Mouse (Mus musculus): ENCODE data around the gene Abcc1.

The Abcc1 gene

DNA sequence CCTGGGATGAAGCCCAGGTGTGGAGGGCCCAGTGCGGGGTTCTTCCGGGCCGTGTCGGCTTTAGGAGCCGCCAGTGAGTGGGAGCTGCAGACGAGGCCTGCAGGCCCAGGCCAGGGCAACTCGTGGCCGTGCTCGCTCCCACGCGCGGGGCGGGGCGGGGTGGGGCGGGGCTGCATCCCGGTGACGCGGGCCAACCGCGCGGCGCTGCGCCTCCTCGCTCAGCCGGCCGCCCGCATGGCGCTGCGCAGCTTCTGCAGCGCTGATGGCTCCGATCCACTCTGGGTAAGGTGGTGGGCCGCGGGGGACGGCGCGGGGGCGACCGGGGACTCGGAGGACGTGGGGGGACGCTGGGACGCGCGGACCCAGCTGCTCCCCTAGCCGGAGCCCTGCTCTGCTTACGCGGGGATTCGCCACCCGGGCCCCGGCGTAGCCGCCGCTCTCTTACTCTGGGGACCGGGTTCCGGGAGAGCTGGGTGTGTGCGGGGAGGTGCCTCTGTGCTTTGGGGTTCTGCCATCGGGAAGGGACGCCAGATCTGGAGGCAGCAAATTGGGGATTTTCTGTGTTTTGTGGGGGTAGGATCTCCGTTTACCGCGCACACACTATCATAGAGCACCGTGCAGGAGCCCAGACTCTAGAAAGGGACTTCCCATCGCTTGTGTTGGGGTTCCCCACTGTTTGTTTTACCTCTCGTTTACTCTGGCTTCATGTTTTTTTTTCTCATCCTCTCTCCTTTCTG lies at the start of gene Abcc1:
Gene Abcc1 (plus strand): TSS at position 197 of the 737 bp plus-strand sequence.
- DNase-seq (ENCODE audit: low read depth, low spot score): peak; percentile 69

DNA sequence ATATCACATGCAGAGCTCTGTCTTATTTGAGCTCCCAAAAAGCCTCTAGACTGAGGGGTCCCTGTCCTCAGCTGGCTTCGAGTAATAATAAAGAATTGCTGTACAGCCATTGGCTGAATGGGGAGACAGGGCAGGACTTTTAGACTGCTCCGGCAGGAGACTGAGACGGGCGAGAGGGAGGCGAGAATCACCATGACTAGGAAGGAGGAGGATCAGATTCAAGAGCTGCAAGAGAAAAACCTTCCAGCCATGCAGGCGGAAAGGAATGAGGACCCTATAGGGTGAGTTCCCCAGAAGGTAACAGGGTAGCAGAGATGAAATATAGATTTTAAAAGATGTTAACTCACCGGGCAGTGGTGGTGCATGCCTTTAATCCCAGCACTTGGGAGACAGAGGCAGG lies 48.4 kb upstream of the Abcc1 start:
- no peak for DNase-seq (ENCODE audit: low read depth, low spot score)

DNA sequence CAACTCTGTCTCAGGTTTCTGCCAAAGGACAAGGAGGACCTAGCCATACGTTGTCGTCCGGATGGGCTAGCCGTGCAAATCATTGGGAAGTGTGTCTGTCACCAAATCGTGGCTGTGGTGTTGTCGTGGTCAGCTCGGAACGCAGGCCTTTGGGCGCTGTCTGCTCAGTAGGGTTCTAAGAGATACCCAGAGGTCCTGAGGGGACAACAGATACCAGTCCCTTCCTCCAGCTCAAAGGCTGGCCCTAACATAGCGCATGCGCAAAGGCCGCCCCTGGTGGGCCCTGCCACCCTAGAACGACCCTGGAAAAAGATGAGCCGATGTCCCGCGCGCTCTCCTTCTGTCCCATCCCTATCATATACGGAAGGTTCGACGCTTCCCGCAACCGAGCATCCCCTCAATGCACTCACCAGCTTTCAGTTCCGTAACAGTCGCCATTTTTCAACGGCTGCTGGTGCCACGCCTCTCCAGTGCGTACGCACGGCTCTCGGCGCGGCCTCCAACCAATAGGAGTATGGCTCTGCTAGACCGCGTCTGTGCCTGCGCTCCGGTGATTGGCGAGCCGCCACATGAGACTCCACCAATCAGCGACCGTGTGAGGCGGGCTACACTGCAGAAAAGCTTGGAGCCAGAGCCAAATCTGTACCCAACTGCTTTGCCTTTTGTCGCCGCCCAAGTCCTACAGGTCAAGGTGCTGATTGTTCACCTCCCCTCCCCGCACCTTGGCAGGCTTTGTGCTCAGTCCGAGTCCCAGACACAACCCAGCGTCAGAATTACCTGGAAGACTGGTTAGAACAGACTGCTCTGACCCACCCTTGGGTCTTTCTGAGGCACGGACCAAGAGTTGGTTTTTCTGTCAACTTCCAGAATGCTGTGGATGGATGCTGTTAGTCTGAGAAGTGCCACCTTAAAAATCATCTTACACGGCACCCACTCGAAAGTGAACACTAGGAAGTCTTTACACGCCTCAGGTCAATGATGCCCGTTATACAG lies 44.2 kb upstream of the Abcc1 start, which contains the start of gene Fopnl:
Gene Fopnl (minus strand): TSS at position 522 of the 993 bp plus-strand sequence.
- peak; percentile 98 for DNase-seq (ENCODE audit: low read depth, low spot score)

GRCm38 (mm10) chr16:14319681-14320080 lies 41.7 kb upstream of the Abcc1 start:
- no peak for DNase-seq (ENCODE audit: low read depth, low spot score)

- DNase-seq (ENCODE audit: low read depth, low spot score): no peak
Measured at GRCm38 (mm10) chr16:14320494-14320893, 40.9 kb upstream of the Abcc1 start.

DNA sequence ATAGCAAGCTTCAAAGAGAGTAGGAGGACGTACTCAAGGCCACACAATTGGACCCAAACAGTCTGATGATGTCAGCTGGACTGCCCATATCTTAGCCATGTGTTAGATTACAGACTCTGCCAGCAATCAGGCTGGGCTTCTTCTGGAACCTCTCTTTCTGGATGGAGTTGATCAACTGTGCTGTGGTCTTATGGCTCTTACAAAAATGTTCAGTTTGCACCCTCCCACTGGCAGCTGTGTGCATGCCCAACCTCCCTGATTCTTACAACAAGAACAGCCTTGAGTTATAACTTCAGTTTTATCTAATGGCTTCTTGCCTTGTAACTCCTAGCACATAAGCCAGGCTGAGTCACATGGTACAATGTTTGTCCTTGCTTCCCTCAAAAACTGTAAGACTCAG lies 33.2 kb upstream of the Abcc1 start:
- no peak for DNase-seq (ENCODE audit: low read depth, low spot score)

DNA sequence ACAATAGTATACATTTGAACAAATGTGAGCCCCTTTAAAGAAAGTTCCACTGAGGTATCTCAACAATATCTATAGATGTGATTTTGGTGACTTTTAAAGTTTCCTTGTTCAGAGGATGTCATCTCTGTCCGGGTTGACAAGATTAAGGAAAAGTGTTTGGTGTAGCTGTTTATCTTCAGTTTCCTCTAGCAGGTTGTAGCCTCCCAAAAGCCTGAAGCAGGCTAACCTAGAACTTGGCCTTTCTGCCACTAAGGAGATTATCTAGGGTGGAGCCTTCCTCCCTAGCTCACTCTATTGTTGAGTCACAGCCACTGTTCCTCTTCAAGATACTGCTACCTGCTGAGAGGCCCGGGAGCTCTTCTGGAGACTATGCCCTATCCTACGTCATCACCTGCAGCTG lies 16.4 kb upstream of the Abcc1 start:
- no peak for DNase-seq (ENCODE audit: low read depth, low spot score)

DNA sequence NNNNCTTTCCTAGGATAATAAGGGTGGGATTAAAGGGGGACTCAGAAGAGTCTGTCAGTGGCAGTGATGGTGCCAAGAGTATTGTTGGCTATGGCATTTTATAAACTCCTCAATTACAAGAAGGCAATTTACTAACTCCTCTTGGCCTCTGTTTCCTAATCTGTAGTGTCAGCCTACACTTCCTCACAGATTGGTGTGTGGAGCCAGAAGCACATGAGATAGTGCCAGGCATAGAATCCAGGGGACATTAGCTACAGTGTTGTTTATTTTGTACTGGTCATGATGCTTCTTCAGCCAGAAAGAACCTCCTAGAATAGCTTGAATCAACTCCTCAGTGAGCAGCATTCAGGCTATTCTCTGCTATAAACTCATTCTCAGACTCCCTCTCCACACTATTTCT lies 9.8 kb upstream of the Abcc1 start:
- no peak for DNase-seq (ENCODE audit: low read depth, low spot score)

- DNase-seq (ENCODE audit: low read depth, low spot score): no peak
Measured at GRCm38 (mm10) chr16:14352234-14352633, 9.1 kb upstream of the Abcc1 start.

GRCm38 (mm10) chr16:14352663-14353062 lies 8.7 kb upstream of the Abcc1 start:
- DNase-seq (ENCODE audit: low read depth, low spot score): no peak

DNA sequence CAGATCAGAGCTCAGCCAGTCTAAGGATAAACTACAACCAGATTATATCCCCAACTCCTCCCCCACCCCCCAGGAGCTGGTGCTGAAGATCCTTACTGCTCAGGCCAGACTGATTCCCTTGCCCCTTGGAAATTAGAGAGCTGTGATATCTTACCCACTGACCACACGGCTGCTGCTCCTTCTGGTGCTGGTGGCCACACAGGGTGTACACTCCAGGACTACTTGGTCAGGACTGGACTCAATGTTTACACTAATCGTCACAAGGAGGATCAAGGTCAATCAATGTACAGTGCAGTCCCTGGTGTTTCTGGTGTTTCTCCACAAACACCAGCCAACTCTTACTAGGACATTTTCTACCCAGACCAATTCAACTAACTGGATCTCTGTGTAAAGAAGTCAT lies 3.5 kb upstream of the Abcc1 start:
- no peak for DNase-seq (ENCODE audit: low read depth, low spot score)

- no peak for DNase-seq (ENCODE audit: low read depth, low spot score)
Measured at GRCm38 (mm10) chr16:14358531-14358930, 2.8 kb upstream of the Abcc1 start.

- DNase-seq (ENCODE audit: low read depth, low spot score): no peak
Measured at GRCm38 (mm10) chr16:14360931-14361330, 427 bp upstream of the Abcc1 start.

DNA sequence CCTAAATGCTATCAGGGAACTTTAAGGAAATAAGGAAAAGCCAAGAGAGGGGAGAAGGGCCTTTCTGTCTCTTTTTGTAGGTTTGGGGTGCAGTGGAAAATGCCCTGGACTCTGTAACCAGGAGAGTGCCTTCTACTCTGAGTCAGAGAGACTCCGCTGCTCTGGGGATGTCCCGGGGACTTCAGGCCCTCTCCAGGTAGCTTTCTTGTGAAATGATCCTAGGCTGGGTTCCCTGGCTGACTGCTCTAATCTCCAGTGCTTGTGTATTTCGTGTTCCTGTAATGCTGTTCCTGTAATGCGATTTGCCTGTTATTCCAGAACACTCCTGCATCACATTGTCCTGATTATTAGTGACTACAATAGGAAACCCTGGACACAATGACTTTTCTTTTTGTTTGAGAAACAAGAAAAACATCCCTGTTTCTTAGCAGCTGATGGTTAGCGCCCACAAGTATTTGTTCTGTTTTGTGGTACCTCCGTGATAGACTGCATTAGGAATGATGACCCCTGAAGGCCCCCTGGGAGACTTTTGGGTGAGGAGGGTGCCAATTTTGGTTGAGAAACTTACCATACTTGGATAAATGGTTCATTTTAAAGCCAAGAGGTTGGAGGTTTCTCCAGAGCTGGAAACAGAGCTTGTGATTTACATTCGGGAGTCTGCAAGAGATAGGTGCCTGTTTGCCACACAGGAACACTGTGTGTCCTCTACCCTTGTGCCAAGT lies 902 bp downstream of the Abcc1 start:
- DNase-seq (ENCODE audit: low read depth, low spot score): no peak

DNA sequence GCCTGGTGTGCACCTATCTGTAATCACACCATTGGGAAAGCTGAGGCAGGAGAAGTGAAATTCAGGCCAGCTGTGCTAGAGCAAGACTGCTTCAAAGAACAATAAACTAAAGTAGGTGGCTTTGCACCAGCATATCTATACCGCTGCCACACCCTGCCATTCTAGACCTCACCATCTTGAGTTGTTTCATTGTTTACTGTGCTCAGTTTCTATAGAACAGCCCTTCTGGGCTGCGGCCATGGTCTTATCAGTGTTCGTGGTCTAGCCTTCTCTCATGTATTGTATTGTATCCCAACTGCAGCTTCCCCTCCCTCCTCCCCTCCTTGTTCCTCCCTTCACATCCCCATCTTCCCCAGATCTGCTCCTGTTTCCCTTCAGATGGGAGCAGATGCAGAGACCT lies 2.1 kb downstream of the Abcc1 start:
- DNase-seq (ENCODE audit: low read depth, low spot score): no peak

- DNase-seq (ENCODE audit: low read depth, low spot score): peak; percentile 60
Measured at GRCm38 (mm10) chr16:14364066-14364465, 2.7 kb downstream of the Abcc1 start.

DNA sequence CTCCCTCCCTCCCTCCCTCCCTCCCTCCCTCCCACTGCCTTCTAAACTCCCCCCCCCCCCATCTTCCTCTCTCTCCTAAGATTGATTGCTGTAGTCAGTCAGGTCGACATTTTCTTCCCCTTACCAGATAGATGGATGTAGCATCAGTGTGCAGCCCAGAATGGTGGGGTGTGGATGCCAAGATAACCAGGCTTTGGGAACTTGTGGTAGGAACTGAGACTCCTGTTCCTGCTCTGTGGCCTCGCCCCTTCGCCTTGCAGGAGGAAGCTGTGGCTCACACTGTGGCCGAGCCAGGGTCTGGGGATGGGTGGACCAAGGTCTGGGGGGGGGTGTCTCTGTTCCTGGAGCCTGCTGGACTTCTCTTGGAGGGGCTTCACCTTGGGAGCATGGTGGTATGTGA lies 4.1 kb downstream of the Abcc1 start:
- no peak for DNase-seq (ENCODE audit: low read depth, low spot score)

- no peak for DNase-seq (ENCODE audit: low read depth, low spot score)
Measured at GRCm38 (mm10) chr16:14366017-14366416, 4.7 kb downstream of the Abcc1 start.

GRCm38 (mm10) chr16:14371367-14371766 lies 10.0 kb downstream of the Abcc1 start:
- DNase-seq (ENCODE audit: low read depth, low spot score): peak; percentile 82

- DNase-seq (ENCODE audit: low read depth, low spot score): no peak
Measured at GRCm38 (mm10) chr16:14372382-14372781, 11.0 kb downstream of the Abcc1 start.

- peak; percentile 63 for DNase-seq (ENCODE audit: low read depth, low spot score)
Measured at GRCm38 (mm10) chr16:14372817-14373301, 11.5 kb downstream of the Abcc1 start.

- DNase-seq (ENCODE audit: low read depth, low spot score): no peak
Measured at GRCm38 (mm10) chr16:14375942-14376341, 14.6 kb downstream of the Abcc1 start.
